Mouse (Mus musculus) fat pad, adult 2 months (tissue): ENCODE measurements around the gene Dll1.
A peak's percentile ranks its signal among the peaks of the same experiment; 100 is the strongest.

ENCODE experiments used
- DNase-seq: peaks from one replicate; pipeline ENCODE4 v3.0.0-alpha.2; 2011; ENCODE audit warnings: low read depth, low spot score; ENCODE audit errors: extremely low read depth

Dll1 gene

GRCm38 (mm10) chr17:15379741-15380526 is 3.3 kb upstream of the Dll1 start:
- DNase-seq, result peak; percentile 65

DNA sequence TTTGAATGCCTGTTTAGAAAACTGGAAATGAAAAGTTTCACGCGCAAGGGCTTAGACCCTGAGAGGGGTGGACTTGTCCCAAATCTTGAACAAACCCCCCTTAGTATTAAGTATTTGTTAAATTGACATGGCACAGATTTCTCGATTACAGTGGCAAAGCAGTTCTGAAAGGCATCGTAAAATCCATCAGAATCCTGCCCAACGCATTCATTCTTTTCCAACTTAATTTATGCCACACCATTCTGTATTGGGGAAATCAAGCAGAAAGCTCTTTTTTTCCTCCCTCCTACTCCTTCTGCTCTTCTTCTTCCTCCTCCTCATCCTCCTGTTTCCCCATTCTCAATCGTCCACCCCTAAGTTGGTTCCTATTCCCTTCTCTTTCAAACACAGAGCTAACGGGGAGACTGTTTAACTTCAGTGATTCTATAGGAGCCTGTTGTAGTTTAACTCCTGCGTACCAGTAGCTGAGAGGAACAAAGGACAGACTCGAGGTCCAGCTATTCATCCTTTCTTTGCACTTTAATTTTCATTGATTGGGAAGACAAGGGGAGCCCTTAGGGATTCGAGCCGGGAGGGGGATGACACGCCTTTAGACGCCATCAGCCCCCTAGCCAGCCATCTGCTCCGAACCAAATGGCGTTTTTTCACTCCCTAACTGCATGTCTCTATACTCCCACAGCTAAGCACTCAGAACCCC is 1.9 kb upstream of the Dll1 start:
- DNase-seq, result no peak

DNA sequence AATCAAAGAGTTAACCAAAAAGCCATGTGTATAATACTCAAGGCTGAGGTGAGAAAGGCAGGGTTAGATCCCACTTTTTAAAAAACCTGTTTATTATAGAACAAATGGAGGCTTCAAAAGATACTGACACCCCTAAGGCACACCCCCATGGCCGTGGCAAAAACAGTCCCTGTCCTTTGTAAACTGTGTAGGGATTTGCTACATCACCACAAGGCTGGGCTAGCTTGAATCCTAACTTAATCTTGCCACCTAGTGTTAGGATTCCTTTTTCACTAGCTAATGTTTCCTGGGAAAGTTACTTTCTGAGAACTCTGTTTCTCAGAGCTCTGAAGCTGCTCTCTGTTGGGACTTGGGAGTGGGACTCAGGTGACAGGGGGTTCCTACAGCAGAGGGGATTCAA is 1.2 kb upstream of the Dll1 start:
- no peak for DNase-seq

DNA sequence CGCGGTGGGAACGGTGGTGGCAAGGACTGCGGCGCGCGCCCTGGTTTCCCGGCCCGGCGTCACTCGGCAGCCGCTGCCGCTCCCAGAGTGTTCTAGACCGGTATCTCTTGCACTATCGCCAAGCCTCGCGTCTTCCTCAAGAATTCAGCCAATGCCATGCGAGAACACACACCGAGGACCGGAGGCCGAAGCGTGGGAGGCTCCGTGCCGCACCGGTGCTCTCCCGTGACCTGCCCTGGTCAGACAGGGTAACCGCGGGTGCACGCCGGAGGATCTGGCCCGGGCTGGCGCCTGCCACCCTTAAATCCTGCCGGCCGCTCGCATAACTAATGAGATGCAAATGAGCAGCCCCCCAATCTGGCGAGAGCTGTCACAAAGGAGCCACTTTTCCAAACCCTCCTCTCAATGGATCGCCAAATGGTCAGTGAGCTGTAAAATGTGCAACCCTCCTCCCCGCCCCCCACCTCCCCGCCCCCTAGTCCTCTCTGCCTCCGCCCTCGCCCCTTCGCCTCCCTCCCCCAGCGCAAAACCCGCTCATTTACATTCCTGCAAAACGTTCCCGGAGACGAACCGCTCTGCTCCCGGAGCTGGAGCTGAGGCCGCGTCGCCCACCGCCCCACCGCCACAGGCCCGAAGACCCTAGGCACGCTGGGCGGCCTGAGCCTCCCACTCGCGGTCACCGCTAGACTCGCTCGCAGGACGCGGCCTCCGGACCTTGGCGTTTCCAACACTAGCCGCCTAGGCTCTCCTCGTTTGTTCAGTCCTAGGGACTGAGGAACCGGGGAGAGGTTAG is 775 bp downstream of the Dll1 start:
- DNase-seq, result no peak

DNA sequence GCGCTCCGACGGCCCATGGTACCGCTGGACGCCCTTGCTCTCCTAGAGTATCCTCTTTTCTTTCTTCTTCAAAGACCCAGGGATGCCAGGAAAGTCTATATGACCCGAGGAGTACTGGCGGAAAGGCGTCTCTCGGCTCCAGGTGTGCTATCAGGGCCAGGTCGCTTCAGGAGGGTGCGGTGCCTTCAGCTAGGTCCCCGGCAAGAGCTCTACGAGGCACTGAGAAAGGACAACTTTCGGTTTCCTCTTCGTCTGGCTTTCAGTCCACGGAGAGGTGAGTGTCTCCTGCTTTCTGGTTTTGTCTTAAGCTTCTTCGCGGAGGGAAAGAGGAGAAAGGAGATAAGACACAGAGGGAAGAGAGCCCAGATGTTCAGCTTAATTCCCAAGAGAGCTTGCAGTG is 1.4 kb downstream of the Dll1 start:
- DNase-seq, result no peak

DNA sequence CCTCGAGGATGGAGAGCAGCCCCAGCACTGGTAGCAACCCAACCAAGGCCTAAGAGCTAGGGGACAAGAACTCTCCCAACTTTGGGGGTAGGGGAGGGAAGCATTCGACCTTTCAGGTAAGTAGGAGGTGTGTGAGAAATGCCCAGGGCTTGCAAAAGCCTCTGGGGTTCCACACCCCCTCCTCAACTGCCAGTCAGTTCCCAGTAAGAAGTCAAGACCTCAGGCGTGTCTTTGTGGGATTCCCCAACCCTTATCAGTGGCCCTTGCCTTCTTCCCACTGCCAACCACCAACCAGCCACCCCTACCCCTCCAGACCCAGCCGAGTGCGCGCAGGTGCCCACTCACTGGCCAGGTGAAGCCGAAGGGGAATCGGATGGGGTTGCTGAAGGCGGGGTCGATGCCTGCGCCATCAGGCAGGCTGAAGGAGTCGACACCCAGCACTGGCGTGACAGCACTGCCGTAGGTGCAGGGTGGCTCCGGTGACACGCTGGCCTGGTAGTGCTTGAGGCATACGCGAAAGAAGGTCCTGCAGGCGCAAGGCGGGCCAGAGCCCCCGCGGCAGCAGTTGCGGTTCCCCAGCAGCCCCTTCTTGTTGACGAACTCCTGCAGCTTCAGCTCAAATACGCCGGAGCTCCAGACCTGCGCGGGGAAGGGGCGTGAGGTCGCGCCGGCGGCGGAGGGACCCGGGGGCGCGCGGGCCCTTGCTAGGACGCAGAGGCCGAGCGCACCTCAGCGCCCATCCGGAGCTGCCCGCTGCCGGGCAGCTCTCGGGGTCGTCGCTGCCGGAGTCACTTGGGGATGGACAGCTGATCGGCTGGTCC is 2.1 kb downstream of the Dll1 start:
- DNase-seq, result no peak

GRCm38 (mm10) chr17:15372931-15373652 is 3.6 kb downstream of the Dll1 start:
- no peak for DNase-seq

GRCm38 (mm10) chr17:15371967-15372835 is 4.5 kb downstream of the Dll1 start:
- no peak for DNase-seq

DNA sequence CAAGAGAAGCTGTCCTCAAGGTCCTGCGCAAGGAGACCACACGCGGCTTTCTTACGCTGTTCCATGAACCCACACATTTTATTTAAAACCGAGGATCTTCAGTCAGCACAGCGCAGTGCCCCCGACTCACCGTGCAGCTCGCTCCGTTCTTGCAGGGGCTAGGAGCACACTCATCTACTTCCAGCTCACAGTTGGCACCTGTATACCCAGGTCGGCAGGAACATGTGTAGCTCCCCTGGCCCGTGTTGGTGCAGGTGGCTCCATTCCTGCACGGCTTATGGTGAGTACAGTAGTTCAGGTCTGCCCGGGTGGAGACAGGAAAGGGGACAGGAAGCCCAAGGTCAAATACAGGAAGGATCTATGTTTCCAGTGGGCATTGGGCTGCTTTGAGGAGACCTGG is 6.3 kb downstream of the Dll1 start:
- no peak for DNase-seq

- no peak for DNase-seq
These were observed 11.0 kb downstream of the Dll1 start for GRCm38 (mm10) chr17:15365650-15366049.

GRCm38 (mm10) chr17:15363656-15364055 is 13.0 kb downstream of the Dll1 start:
- no peak for DNase-seq

GRCm38 (mm10) chr17:15357071-15357470 is 19.6 kb downstream of the Dll1 start:
- DNase-seq, result no peak

GRCm38 (mm10) chr17:15356526-15356925 is 20.1 kb downstream of the Dll1 start:
- DNase-seq, result no peak

DNA sequence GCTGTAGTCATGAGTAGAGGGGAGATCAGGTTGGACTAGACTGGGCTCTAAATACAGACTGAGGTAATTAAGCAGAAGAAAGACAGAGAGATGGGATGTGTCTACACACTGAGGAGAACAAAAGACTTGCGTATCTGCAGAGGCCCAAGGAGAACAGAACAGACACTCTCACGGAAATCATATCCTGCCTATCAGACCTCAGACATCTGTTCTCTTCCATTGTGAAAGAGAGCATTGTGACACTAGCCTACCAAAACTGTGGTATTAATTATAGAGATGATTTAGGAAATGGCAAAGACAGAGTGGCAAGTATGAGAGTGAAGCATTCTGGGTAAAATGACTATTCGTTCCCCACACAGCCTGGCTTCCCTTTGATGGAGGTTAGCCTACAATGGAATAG is 21.6 kb downstream of the Dll1 start:
- DNase-seq, result no peak

DNA sequence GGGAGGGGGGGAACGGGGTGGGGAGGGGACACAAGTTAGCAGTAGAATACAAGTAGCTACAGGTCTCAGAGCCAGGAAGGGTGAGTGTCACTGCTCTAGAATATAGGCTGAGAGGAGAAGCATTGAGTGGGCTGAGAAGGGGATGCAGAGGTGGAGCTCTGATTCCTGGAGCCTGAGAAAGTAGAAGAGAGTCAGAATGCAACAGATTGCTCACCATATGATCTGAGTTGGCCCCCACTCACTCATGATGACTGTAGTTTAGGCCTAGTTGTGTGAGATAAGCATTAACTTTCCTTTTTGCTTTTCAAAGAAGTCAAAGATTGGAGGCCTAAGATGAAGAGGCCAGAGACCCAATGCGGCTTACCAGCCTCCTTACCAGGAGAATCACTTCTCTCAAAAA is 22.7 kb downstream of the Dll1 start:
- DNase-seq, result no peak

DNA sequence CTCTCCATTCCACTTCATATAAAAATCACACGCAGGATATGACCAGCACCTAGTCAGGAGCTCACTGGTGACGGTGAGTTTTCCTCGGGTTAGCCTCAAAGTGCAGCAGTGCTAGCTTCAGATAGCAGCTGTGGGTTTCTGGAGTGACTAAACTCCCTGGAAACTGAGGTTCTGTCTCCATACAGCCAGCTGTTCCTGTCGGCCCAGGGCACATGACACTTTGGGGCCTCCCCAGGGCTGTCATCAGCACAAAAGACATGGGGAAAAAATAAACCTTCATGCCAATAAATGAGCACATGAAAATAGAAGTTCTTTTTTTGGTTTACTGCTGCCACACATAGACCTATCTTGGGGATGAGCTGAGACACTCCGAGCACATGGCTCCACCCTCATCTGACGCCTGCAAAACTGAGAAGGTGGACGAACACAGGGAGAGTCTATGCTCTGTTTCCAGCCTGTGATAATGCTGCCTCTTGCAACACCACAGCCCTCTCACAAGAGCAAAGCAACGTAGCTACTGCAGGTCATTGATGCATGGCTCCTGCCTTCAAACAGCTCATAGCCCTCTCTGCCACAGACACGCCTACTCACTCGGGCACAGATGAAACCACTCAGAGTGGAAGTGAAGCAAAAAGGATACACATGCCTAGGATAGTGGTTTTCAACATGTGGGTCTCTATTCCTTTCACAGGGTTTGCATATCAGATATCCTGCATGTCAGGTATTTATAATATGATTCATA is 23.6 kb downstream of the Dll1 start:
- no peak for DNase-seq

GRCm38 (mm10) chr17:15350152-15350551 is 26.5 kb downstream of the Dll1 start:
- DNase-seq, result no peak

GRCm38 (mm10) chr17:15343071-15343822 is 33.4 kb downstream of the Dll1 start:
- DNase-seq, result no peak
